Comparison of ENCODE assay signal across 34 mouse cellular contexts in the genomic region with DNA sequence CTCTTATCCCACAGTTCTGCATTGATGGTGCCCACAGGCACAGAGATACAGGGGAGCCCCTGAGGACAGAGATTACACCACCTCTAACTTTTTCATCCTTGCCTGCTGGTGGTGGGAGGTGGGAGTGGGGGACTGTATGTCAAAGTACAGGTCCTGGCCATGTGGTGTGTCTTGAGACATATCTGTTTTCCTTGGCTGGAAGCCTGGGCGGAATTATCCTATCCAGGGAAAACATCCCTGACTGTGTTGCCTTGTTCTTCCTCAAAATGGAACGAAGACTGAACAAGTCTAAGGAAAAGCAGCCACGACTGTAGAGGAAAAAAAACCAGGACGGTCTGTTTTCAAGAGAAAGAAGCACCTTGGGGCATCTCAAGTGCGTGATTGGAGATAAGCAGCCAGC. TPM values are rescaled to one million over a fixed set of nuclear protein-coding genes. Genes with fewer than 3 reads are reported as not detected.
DNase-seq lines count a peak whose midpoint lies in the region; ATAC-seq and TF ChIP-seq lines count a peak whose summit lies in the region.
"Had no signal": no experiment of that assay in that cellular context is flagged by ENCODE, and none has a peak within 500 bp of the region (broad histone marks: within the 10 kb centered on the region; RNA-seq: fewer than 3 reads in every experiment).

No protein-coding gene starts in this region.

- H3K9me3 ChIP-seq in embryonic facial prominence, embryonic 14.5 days (ENCODE audit: control insufficient read depth, low read length) = no peaks in the 10 kb centered on the region
- H3K9me3 ChIP-seq in embryonic facial prominence, embryonic 10.5 days = no peaks in the 10 kb centered on the region
- no peaks in the 10 kb centered on the region for H3K9me3 ChIP-seq in kidney, embryonic 15.5 days (replicated peaks)
- no peaks in the 10 kb centered on the region for H3K9me3 ChIP-seq in intestine, postnatal 0 days (ENCODE audit: control insufficient read depth)
- H3K9me3 ChIP-seq in stomach, postnatal 0 days (ENCODE audit: control insufficient read depth, low read length) = no peaks in the 10 kb centered on the region; the same call in 1 of the 2 replicates
- H3K9me3 ChIP-seq: G1E; hindbrain, embryonic 12.5 days; midbrain, embryonic 10.5 days; midbrain, embryonic 15.5 days had no signal

- no peaks in the 10 kb centered on the region; the same call in 1 of the 2 replicates for H3K4me1 ChIP-seq in embryonic facial prominence, embryonic 14.5 days (ENCODE audit: control insufficient read depth, insufficient read depth, low read length)
- no peaks in the 10 kb centered on the region for H3K4me1 ChIP-seq in embryonic facial prominence, embryonic 10.5 days
- H3K4me1 ChIP-seq in kidney, adult 2 months (ENCODE audit: control insufficient read depth, insufficient read depth, low read length) = 0 out of 2 replicates have a peak, but pooled peaks cover 2% of the 10 kb centered on the region
- H3K4me1 ChIP-seq in kidney, embryonic 15.5 days = peaks cover 4% of the 10 kb centered on the region; the same call in 1 of the 2 replicates
- 0 out of 2 replicates have a peak, but pooled peaks cover 2% of the 10 kb centered on the region for H3K4me1 ChIP-seq in intestine, postnatal 0 days (replicated peaks; ENCODE audit: control insufficient read depth, insufficient read depth, low read length)
- H3K4me1 ChIP-seq in stomach, postnatal 0 days (replicated peaks; ENCODE audit: control insufficient read depth, insufficient read depth) = no peaks in the 10 kb centered on the region
- no peaks in the 10 kb centered on the region for H3K4me1 ChIP-seq in lung, adult 2 months (ENCODE audit: control insufficient read depth, insufficient read depth, low read length)
- H3K4me1 ChIP-seq: forebrain, embryonic 13.5 days; hindbrain, embryonic 12.5 days; midbrain, embryonic 10.5 days; midbrain, embryonic 15.5 days had no signal

- WGBS in embryonic facial prominence, embryonic 14.5 days = 64% methylated on average over 5 of the region's 5 CpGs
- WGBS in embryonic facial prominence, embryonic 10.5 days = 87% methylated on average over 5 of the region's 5 CpGs
- 70% methylated on average over 5 of the region's 5 CpGs for WGBS in kidney, adult 2 months
- WGBS in kidney, embryonic 15.5 days = 66% methylated on average over 5 of the region's 5 CpGs
- 32% methylated on average over 5 of the region's 5 CpGs for WGBS in intestine, postnatal 0 days
- WGBS in stomach, postnatal 0 days = 66% methylated on average over 5 of the region's 5 CpGs
- WGBS in lung, adult 2 months = 74% methylated on average over 5 of the region's 5 CpGs

- H3K9ac ChIP-seq in embryonic facial prominence, embryonic 14.5 days (ENCODE audit: low read depth, low read length) = no peak overlapping the region
- H3K9ac ChIP-seq in kidney, embryonic 15.5 days = no peak overlapping the region
- H3K9ac ChIP-seq in intestine, postnatal 0 days (ENCODE audit: low read depth, low read length) = no peak overlapping the region
- H3K9ac ChIP-seq in stomach, postnatal 0 days (ENCODE audit: low read length) = no peak overlapping the region
- H3K9ac ChIP-seq: forebrain, embryonic 13.5 days; hindbrain, embryonic 12.5 days; liver, embryonic 14.5 days; lung, embryonic 14.5 days; midbrain, embryonic 15.5 days had no signal

- no peak overlapping the region for H3K4me2 ChIP-seq in embryonic facial prominence, embryonic 14.5 days (ENCODE audit: low read depth, low read length)
- H3K4me2 ChIP-seq in kidney, embryonic 15.5 days = no peak overlapping the region
- H3K4me2 ChIP-seq in intestine, postnatal 0 days (replicated peaks; ENCODE audit: low read depth) = peak overlapping the region; percentile 51
- H3K4me2 ChIP-seq in stomach, postnatal 0 days (replicated peaks; ENCODE audit: low read depth) = no peak overlapping the region
- H3K4me2 ChIP-seq: forebrain, embryonic 13.5 days; hindbrain, embryonic 12.5 days; lung, embryonic 14.5 days; midbrain, embryonic 15.5 days had no signal

- TF ChIP-seq CTCF in kidney, adult 2 months (conservative IDR thresholded peaks at IDR 0.05; ENCODE audit: insufficient read depth, insufficient read length, low read depth, low read length) = no peak
- TF ChIP-seq CTCF in intestine, postnatal 0 days (IDR thresholded peaks at IDR 0.05; ENCODE audit: low read depth) = no peak
- no peak for TF ChIP-seq CTCF in stomach, postnatal 0 days (IDR thresholded peaks at IDR 0.05; ENCODE audit: low read depth)
- TF ChIP-seq CTCF in lung, adult 2 months (IDR thresholded peaks at IDR 0.05; ENCODE audit: insufficient read depth, low read length) = no peak

- peak; percentile 36 for DNase-seq in embryonic facial prominence, embryonic 14.5 days (ENCODE audit: low spot score)
- no peak for DNase-seq in embryonic facial prominence, embryonic 10.5 days (ENCODE audit: low spot score)
- DNase-seq in kidney, adult 2 months = peak; percentile 21
- DNase-seq in NIH3T3 (ENCODE audit: low read depth) = peak; percentile 27
- no peak for DNase-seq in stomach, postnatal 0 days (ENCODE audit: low spot score)
- DNase-seq in lung, adult 2 months = no peak
- DNase-seq: adrenal gland, adult 2 months; adrenal gland, postnatal 36 days; cerebellum, adult 18-20 months; cerebellum, postnatal 10 days; gastrocnemius, postnatal 10 days; heart, postnatal 36 days; kidney, adult 18-20 months; kidney, postnatal 4 days; layer of hippocampus, postnatal 36 days; liver; lung, embryonic 14.5 days; lung, postnatal 14 days; right cerebral cortex, adult 18-20 months; right cerebral cortex, postnatal 4 days had no signal

- no peaks in the 10 kb centered on the region for H3K36me3 ChIP-seq in embryonic facial prominence, embryonic 14.5 days (ENCODE audit: control insufficient read depth, insufficient read depth, low read length)
- H3K36me3 ChIP-seq in embryonic facial prominence, embryonic 10.5 days (replicated peaks) = no peaks in the 10 kb centered on the region
- no peaks in the 10 kb centered on the region for H3K36me3 ChIP-seq in kidney, adult 2 months (ENCODE audit: control insufficient read depth, insufficient read depth, low read length)
- no peaks in the 10 kb centered on the region for H3K36me3 ChIP-seq in kidney, embryonic 15.5 days
- H3K36me3 ChIP-seq in intestine, postnatal 0 days (ENCODE audit: control insufficient read depth, insufficient read depth) = no peaks in the 10 kb centered on the region
- no peaks in the 10 kb centered on the region for H3K36me3 ChIP-seq in stomach, postnatal 0 days (ENCODE audit: control insufficient read depth, insufficient read depth, low read length)
- H3K36me3 ChIP-seq: G1E; hindbrain, embryonic 12.5 days; midbrain, embryonic 10.5 days; midbrain, embryonic 15.5 days had no signal

- H3K27ac ChIP-seq in embryonic facial prominence, embryonic 14.5 days (replicated peaks; ENCODE audit: low read depth, low read length) = no peak overlapping the region
- no peak overlapping the region for H3K27ac ChIP-seq in embryonic facial prominence, embryonic 10.5 days (replicated peaks)
- no peak overlapping the region for H3K27ac ChIP-seq in kidney, adult 2 months (ENCODE audit: insufficient read depth, low read depth, low read length)
- no peak overlapping the region for H3K27ac ChIP-seq in kidney, embryonic 15.5 days
- H3K27ac ChIP-seq in intestine, postnatal 0 days (ENCODE audit: low read depth, low read length) = peak overlapping the region; percentile 81
- no peak overlapping the region for H3K27ac ChIP-seq in stomach, postnatal 0 days (replicated peaks)
- H3K27ac ChIP-seq: forebrain, embryonic 13.5 days; hindbrain, embryonic 12.5 days; hindbrain, postnatal 0 days; liver, embryonic 14.5 days; midbrain, embryonic 10.5 days; midbrain, embryonic 15.5 days had no signal

- H3K27me3 ChIP-seq in embryonic facial prominence, embryonic 14.5 days (replicated peaks; ENCODE audit: control insufficient read depth, insufficient read depth, low read length) = no peaks in the 10 kb centered on the region
- no peaks in the 10 kb centered on the region for H3K27me3 ChIP-seq in embryonic facial prominence, embryonic 10.5 days (replicated peaks; ENCODE audit: low read depth, poor library complexity, severe bottlenecking)
- H3K27me3 ChIP-seq in kidney, adult 2 months (replicated peaks; ENCODE audit: control insufficient read depth, insufficient read depth, low read length) = no peaks in the 10 kb centered on the region
- H3K27me3 ChIP-seq in kidney, embryonic 15.5 days = no peaks in the 10 kb centered on the region
- H3K27me3 ChIP-seq in intestine, postnatal 0 days (replicated peaks; ENCODE audit: control insufficient read depth, insufficient read depth, low read length) = no peaks in the 10 kb centered on the region
- no peaks in the 10 kb centered on the region for H3K27me3 ChIP-seq in stomach, postnatal 0 days (ENCODE audit: control insufficient read depth, insufficient read depth, low read length)
- H3K27me3 ChIP-seq: forebrain, embryonic 13.5 days; midbrain, embryonic 15.5 days had no signal

- ATAC-seq in embryonic facial prominence, embryonic 14.5 days (ENCODE audit: low read depth) = no peak
- ATAC-seq in kidney, embryonic 15.5 days (replicated peaks; ENCODE audit: low FRiP score) = no peak
- ATAC-seq in intestine, postnatal 0 days = no peak
- no peak for ATAC-seq in stomach, postnatal 0 days (ENCODE audit: low FRiP score, low TSS enrichment)
- ATAC-seq: forebrain, embryonic 13.5 days; hindbrain, postnatal 0 days; midbrain, embryonic 15.5 days had no signal

- H3K4me3 ChIP-seq in embryonic facial prominence, embryonic 14.5 days (ENCODE audit: low read depth, low read length) = no peak overlapping the region
- H3K4me3 ChIP-seq in embryonic facial prominence, embryonic 10.5 days = no peak overlapping the region
- H3K4me3 ChIP-seq in kidney, adult 2 months (ENCODE audit: insufficient read depth, low read depth, low read length) = no peak overlapping the region
- no peak overlapping the region for H3K4me3 ChIP-seq in kidney, embryonic 15.5 days (replicated peaks)
- H3K4me3 ChIP-seq in intestine, postnatal 0 days (ENCODE audit: low read depth, low read length) = no peak overlapping the region
- H3K4me3 ChIP-seq in stomach, postnatal 0 days (ENCODE audit: low read depth, low read length) = no peak overlapping the region
- H3K4me3 ChIP-seq in lung, adult 2 months (replicated peaks; ENCODE audit: extremely low read depth, low read depth, low read length) = no peak overlapping the region
- H3K4me3 ChIP-seq: forebrain, embryonic 13.5 days; hindbrain, embryonic 12.5 days; midbrain, embryonic 10.5 days; midbrain, embryonic 15.5 days had no signal

- no peak for TF ChIP-seq POLR2A in kidney, adult 2 months (IDR thresholded peaks at IDR 0.05; ENCODE audit: low read depth, low read length)
- no peak for TF ChIP-seq POLR2A in lung, adult 2 months (IDR thresholded peaks at IDR 0.05; ENCODE audit: borderline replicate concordance, extremely low read depth, low read depth, low read length)

- TF ChIP-seq EP300 in stomach, postnatal 0 days (optimal IDR thresholded peaks at IDR 0.05) = no peak

RNA-seq across cellular contexts. Expression of a gene that starts 59.1 kb away (rescaled TPM):
- polyA plus RNA-seq in embryonic facial prominence, embryonic 14.5 days (2014; fragmentation: Nextera tagmentation; extraction: Ambion mirVana) = 0.52 and 1.3 TPM in 2 replicates
- 0.52 TPM in 1 of 2 replicates, not detected in the other for polyA plus RNA-seq in embryonic facial prominence, embryonic 10.5 days (2016; fragmentation: Nextera tagmentation; extraction: Ambion mirVana)
- not detected in 2 replicates for polyA plus RNA-seq in kidney, adult 2 months (2012; rRNA removed)
- polyA plus RNA-seq in kidney, embryonic 15.5 days (2015; fragmentation: Nextera tagmentation; extraction: Ambion mirVana) = 3.1 and 4.5 TPM in 2 replicates
- 8.0 and 12.4 TPM in 2 replicates for polyA plus RNA-seq in intestine, postnatal 0 days (2015; fragmentation: Nextera tagmentation; extraction: Ambion mirVana)
- 2.4 and 2.5 TPM in 2 replicates for polyA plus RNA-seq in stomach, postnatal 0 days (2015; fragmentation: Nextera tagmentation; extraction: Ambion mirVana)
- polyA plus RNA-seq in lung, adult 2 months (2012; rRNA removed) = not detected in 2 replicates
- polyA plus RNA-seq: adrenal gland, adult 2 months; brain, embryonic 14.5 days; cortical plate, adult 2 months; gonadal fat pad, adult 2 months; midbrain, embryonic 10.5 days; neural tube, embryonic 11.5 days; testis, adult 2 months had no signal

RNA-seq across cellular contexts. Expression of a gene that starts 59.1 kb away (rescaled TPM):
- polyA plus RNA-seq in embryonic facial prominence, embryonic 14.5 days (2014; fragmentation: Nextera tagmentation; extraction: Ambion mirVana) = 35.0 and 38.1 TPM in 2 replicates
- polyA plus RNA-seq in embryonic facial prominence, embryonic 10.5 days (2016; fragmentation: Nextera tagmentation; extraction: Ambion mirVana) = 63.6 and 65.7 TPM in 2 replicates
- 43.0 and 44.8 TPM in 2 replicates for polyA plus RNA-seq in kidney, adult 2 months (2012; rRNA removed)
- polyA plus RNA-seq in kidney, embryonic 15.5 days (2015; fragmentation: Nextera tagmentation; extraction: Ambion mirVana) = 48.5 and 50.3 TPM in 2 replicates
- polyA plus RNA-seq in intestine, postnatal 0 days (2015; fragmentation: Nextera tagmentation; extraction: Ambion mirVana) = 34.9 and 40.9 TPM in 2 replicates
- 20.9 and 21.4 TPM in 2 replicates for polyA plus RNA-seq in stomach, postnatal 0 days (2015; fragmentation: Nextera tagmentation; extraction: Ambion mirVana)
- 22.0 and 28.6 TPM in 2 replicates for polyA plus RNA-seq in lung, adult 2 months (2012; rRNA removed)

Comparison
In these comparisons a context has a peak if more than half of its experiments do, and no peak if none do; other contexts are left out.
1. DNase-seq: peak in embryonic facial prominence, embryonic 14.5 days (single experiment), kidney, adult 2 months (single experiment) and NIH3T3 (single experiment); none in embryonic facial prominence, embryonic 10.5 days (single experiment), stomach, postnatal 0 days (single experiment) and lung, adult 2 months (single experiment).